Mouse (Mus musculus) cerebellum, adult 2 months (tissue): ENCODE data around the gene Srpk2.

Experiments
- CTCF ChIP-seq: fragments of 200-500 bp; IDR thresholded peaks from 2 replicates; pipeline ENCODE4 v1.5.1; 2011; ENCODE audit warnings: low read depth, mild to moderate bottlenecking, control low read depth, low read length, moderate library complexity, borderline replicate concordance; ENCODE audit not compliant: insufficient read depth
- POLR2A ChIP-seq: fragments of 200-500 bp; IDR thresholded peaks from 2 replicates; pipeline ENCODE4 v1.6.1; 2011; ENCODE audit warnings: low read length, control low read depth, borderline replicate concordance; ENCODE audit not compliant: insufficient read depth

DNA sequence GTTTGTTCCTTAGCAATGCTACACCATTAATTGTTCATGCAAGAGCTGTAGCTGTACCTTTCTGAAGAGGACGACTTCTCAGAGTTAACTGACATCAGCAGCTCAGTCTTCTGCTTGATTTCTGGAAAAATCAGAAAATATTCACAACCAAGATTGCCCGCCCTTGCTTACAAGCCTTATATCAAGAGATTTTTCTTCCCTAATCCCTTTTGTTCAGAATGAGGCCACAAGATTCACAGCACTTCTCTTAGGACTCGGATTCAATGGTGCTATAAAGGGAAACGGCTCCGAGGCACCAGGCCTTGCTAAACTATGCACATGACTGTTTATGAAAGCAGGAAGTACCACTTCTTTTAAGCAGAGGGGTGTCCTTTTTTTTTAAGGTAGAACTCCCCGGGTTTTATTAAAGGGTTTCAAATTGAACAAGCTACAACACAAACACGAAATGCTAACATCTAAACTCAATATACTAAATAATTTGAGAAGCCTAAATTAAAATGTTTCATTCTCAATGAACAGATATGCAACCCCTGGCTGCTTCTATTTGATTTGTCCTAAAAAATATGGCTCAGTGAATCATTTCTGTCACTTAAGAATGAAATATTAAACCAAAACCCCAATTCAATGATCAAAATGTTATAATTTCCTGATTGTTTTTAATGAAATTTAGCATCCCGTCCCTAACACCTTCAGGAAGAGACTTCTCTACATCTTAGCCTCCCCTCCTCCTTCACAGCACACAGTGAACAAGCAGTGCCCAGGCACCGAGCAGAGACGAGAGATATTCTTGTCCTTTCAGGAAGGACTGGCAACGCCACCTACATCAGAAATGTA, 67.9 kb downstream of the Srpk2 start:
- TF ChIP-seq POLR2A (peak; percentile 93; the same call in 1 of the 2 replicates), CTCF (no peak)
